8 mouse cellular contexts compared by ENCODE assay signal in the genomic region with DNA sequence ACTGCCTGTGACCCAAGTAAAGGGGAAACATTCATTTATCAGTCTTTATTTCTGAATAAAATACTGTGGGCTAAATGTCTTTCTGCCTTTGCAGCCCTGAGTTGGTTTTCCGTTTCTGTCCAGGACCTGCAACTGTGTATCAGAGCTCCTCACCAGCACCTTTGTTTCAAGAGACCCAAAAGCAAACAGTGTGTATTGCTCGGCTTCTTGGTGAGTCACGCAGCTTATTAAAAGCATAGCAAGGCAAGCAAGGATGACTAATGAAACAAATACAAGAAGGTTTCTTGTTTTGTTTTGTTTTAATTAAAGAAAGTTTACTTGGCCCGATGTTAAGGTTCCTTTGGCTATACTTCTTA. TPM values are rescaled to one million over a fixed set of nuclear protein-coding genes. Genes with fewer than 3 reads are reported as not detected.
DNase-seq lines count a peak whose midpoint lies in the region; ATAC-seq and TF ChIP-seq lines count a peak whose summit lies in the region.

A gene (plus strand): TSS at position 115 of the 356 bp plus-strand sequence.

- no peak for DNase-seq in left cerebral cortex, adult 18-20 months (ENCODE audit: low spot score in 2 of 2)
- no peak for DNase-seq in left cerebral cortex, adult 9 months (ENCODE audit: low spot score in 2 of 2)
- no peak for DNase-seq in heart, adult 18-20 months
- no peak for DNase-seq in large intestine, adult 2 months (ENCODE audit: low read depth, low spot score)
- DNase-seq in midbrain, embryonic 11.5 days (ENCODE audit: low spot score, missing footprints) = no peak
- DNase-seq in MN1 (ENCODE audit: low spot score) = no peak
- no peak for DNase-seq in cerebellum, adult 11-12 months

- no peak for ATAC-seq in midbrain, embryonic 11.5 days (ENCODE audit: low FRiP score)

- H3K9ac ChIP-seq in midbrain, embryonic 11.5 days (ENCODE audit: low read length) = no peak within 1 kb of the TSS

- H3K27me3 ChIP-seq in midbrain, embryonic 11.5 days (ENCODE audit: control insufficient read depth, insufficient read depth, low read length) = no peaks in the 10 kb centered on the region

- H3K36me3 ChIP-seq in midbrain, embryonic 11.5 days (ENCODE audit: control insufficient read depth, insufficient read depth, low read length) = no peaks in the 10 kb centered on the region

- WGBS in large intestine, adult 2 months = 19% methylated on average over 4 of the region's 4 CpGs
- 68% methylated on average over 4 of the region's 4 CpGs for WGBS in midbrain, embryonic 11.5 days

- no peaks in the 10 kb centered on the region for H3K9me3 ChIP-seq in midbrain, embryonic 11.5 days (ENCODE audit: control insufficient read depth, low read length)

- no peak within 1 kb of the TSS for H3K4me2 ChIP-seq in midbrain, embryonic 11.5 days

- TF ChIP-seq POLR2A in bone marrow macrophage, adult 2 months (IDR thresholded peaks at IDR 0.05; ENCODE audit: borderline replicate concordance, low read depth, low read length) = no peak

- H3K27ac ChIP-seq in bone marrow macrophage, adult 2 months (ENCODE audit: insufficient read depth, low read depth, low read length) = peak within 1 kb of the TSS; percentile 99
- no peak within 1 kb of the TSS for H3K27ac ChIP-seq in midbrain, embryonic 11.5 days (ENCODE audit: low read depth, low read length)

- peaks cover 52% of the 10 kb centered on the region for H3K4me1 ChIP-seq in bone marrow macrophage, adult 2 months (ENCODE audit: control insufficient read depth, insufficient read depth, low read length)
- H3K4me1 ChIP-seq in midbrain, embryonic 11.5 days (ENCODE audit: control insufficient read depth, insufficient read depth, low read length) = no peaks in the 10 kb centered on the region

- no peak for TF ChIP-seq CTCF in bone marrow macrophage, adult 2 months (IDR thresholded peaks at IDR 0.05; ENCODE audit: low read depth, low read length)

- H3K4me3 ChIP-seq in bone marrow macrophage, adult 2 months (ENCODE audit: insufficient read depth, low read length) = peak within 1 kb of the TSS; percentile 45
- no peak within 1 kb of the TSS for H3K4me3 ChIP-seq in midbrain, embryonic 11.5 days (ENCODE audit: low read depth, low read length)

RNA-seq across cellular contexts. Expression of the gene that starts here (rescaled TPM):
- 10 to 100 TPM; 20.8 to 22.4 TPM for total RNA-seq in left cerebral cortex, adult 18-20 months (2021)
- 371 and 386 TPM in 2 replicates for polyA plus RNA-seq in bone marrow macrophage, adult 2 months (2012; ENCODE audit: insufficient read depth, insufficient read length, missing spikeins)
- total RNA-seq in heart, adult 18-20 months (2021) = 10 to 100 TPM; 21.9 to 23.7 TPM
- polyA plus RNA-seq in large intestine, adult 2 months (2012; rRNA removed) = 11.8 and 17.0 TPM in 2 replicates
- polyA plus RNA-seq in midbrain, embryonic 11.5 days (2014; fragmentation: Nextera tagmentation; extraction: Ambion mirVana) = 169 and 177 TPM in 2 replicates
